In the genomic region with DNA sequence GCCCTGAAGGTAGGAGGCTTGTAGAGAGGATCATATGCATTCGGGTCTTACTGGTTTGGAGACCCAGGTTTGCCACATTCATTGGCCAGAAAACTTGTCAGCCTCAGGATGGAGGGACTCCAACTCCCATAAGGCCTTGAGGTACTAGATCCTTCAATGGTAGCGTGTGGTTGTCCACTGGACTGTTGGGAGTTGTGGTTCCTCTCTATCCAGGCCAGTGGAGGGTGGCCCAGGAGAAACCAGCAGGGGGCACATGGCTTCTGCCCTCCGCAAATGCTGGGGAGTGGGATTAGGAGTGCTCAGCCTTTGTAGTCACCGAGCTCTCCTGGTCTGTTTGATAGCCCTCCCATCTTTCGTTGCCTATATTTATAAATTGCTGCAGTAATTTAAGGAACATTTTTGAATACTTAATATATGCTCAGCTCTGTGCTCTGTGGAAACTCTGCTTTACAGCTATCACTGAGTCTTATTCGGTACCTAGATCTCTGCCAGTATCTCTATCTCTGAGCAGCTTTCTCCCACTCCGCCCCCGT, we compare ENCODE assay signal across 8 mouse cellular contexts. TPM values are rescaled to one million over a fixed set of nuclear protein-coding genes. Genes with fewer than 3 reads are reported as not detected.
DNase-seq lines count a peak whose midpoint lies in the region; ATAC-seq lines count a peak whose summit lies in the region.

No protein-coding gene starts in this region.

- H3K4me2 ChIP-seq in intestine, embryonic 15.5 days (replicated peaks) = peak overlapping the region; percentile 74

- DNase-seq in layer of hippocampus, adult 11-12 months (ENCODE audit: low spot score) = peak; percentile 86
- DNase-seq in layer of hippocampus, adult 9-10 months (ENCODE audit: low spot score) = no peak
- DNase-seq in embryo, embryonic 11 days = peak; percentile 91
- peak; percentile 78 for DNase-seq in gastrocnemius, postnatal 25 days
- DNase-seq in left cerebral cortex, postnatal 36 days (ENCODE audit: low spot score in 2 of 2) = peak; percentile 70 to 72
- peak; percentile 89 for DNase-seq in mesoderm, embryonic 11.5 days (ENCODE audit: low read depth, low spot score)
- peak; percentile 64 for DNase-seq in right cerebral cortex, postnatal 25 days

- H3K27ac ChIP-seq in intestine, embryonic 15.5 days = peak overlapping the region; percentile 54

- no peaks in the 10 kb centered on the region for H3K9me3 ChIP-seq in intestine, embryonic 15.5 days

- H3K4me1 ChIP-seq in intestine, embryonic 15.5 days (replicated peaks) = peaks cover 32% of the 10 kb centered on the region

- WGBS in intestine, embryonic 15.5 days = 0% methylated on average over 8 of the region's 8 CpGs

- H3K36me3 ChIP-seq in intestine, embryonic 15.5 days = no peaks in the 10 kb centered on the region

- intact Hi-C loops in left cerebral cortex, postnatal 36 days (cut with DNase I) = no loop called here

- H3K4me3 ChIP-seq in intestine, embryonic 15.5 days (replicated peaks) = peak overlapping the region; percentile 49

- H3K27me3 ChIP-seq in intestine, embryonic 15.5 days (replicated peaks) = no peaks in the 10 kb centered on the region

- peak overlapping the region; percentile 12; the same call in 1 of the 2 replicates for H3K9ac ChIP-seq in intestine, embryonic 15.5 days

- peak; percentile 85 for ATAC-seq in intestine, embryonic 15.5 days

RNA-seq across cellular contexts. Expression of a gene that starts 4.1 kb away (rescaled TPM):
- total RNA-seq in gastrocnemius, postnatal 25 days (2021) = 1 to 10 TPM; 5.6 to 6.9 TPM
- polyA plus RNA-seq in intestine, embryonic 15.5 days (2015; fragmentation: Nextera tagmentation; extraction: Ambion mirVana) = 7.2 and 8.5 TPM in 2 replicates
- 100 to 1,000 TPM; 867 to 894 TPM for total RNA-seq in left cerebral cortex, postnatal 36 days (2021)

RNA-seq across cellular contexts. Expression of a gene that starts 5.6 kb away (rescaled TPM):
- 100 to 1,000 TPM; 342 to 380 TPM for total RNA-seq in gastrocnemius, postnatal 25 days (2021)
- 114 and 128 TPM in 2 replicates for polyA plus RNA-seq in intestine, embryonic 15.5 days (2015; fragmentation: Nextera tagmentation; extraction: Ambion mirVana)
- total RNA-seq in left cerebral cortex, postnatal 36 days (2021) = 10 to 100 TPM; 54.3 to 58.5 TPM

RNA-seq across cellular contexts. Expression of a gene that starts 20.4 kb away (rescaled TPM):
- total RNA-seq in gastrocnemius, postnatal 25 days (2021) = 1 to 10 TPM; 3.7 to 4.1 TPM
- 30.5 and 31.8 TPM in 2 replicates for polyA plus RNA-seq in intestine, embryonic 15.5 days (2015; fragmentation: Nextera tagmentation; extraction: Ambion mirVana)
- 10 to 100 TPM; 25.4 to 36.0 TPM for total RNA-seq in left cerebral cortex, postnatal 36 days (2021)

RNA-seq across cellular contexts. Expression of a gene that starts 25.2 kb away (rescaled TPM):
- 10 to 100 TPM; 15.0 to 16.1 TPM for total RNA-seq in gastrocnemius, postnatal 25 days (2021)
- 58.6 and 61.3 TPM in 2 replicates for polyA plus RNA-seq in intestine, embryonic 15.5 days (2015; fragmentation: Nextera tagmentation; extraction: Ambion mirVana)
- 10 to 100 TPM; 41.3 to 46.1 TPM for total RNA-seq in left cerebral cortex, postnatal 36 days (2021)

RNA-seq across cellular contexts. Expression of a gene that starts 29.9 kb away (rescaled TPM):
- 100 to 1,000 TPM; 148 to 170 TPM for total RNA-seq in gastrocnemius, postnatal 25 days (2021)
- polyA plus RNA-seq in intestine, embryonic 15.5 days (2015; fragmentation: Nextera tagmentation; extraction: Ambion mirVana) = 529 and 559 TPM in 2 replicates
- total RNA-seq in left cerebral cortex, postnatal 36 days (2021) = 100 to 1,000 TPM; 199 to 219 TPM

Comparison
In these comparisons a context has a peak if more than half of its experiments do, and no peak if none do; other contexts are left out.
1. RNA of a gene that starts 4.1 kb away (total RNA-seq): 867 to 894 TPM in left cerebral cortex, postnatal 36 days; 5.6 to 6.9 TPM in gastrocnemius, postnatal 25 days; every median in the first group is over 100 times any median in the second.
2. RNA of a gene that starts 5.6 kb away (total RNA-seq): 342 to 380 TPM in gastrocnemius, postnatal 25 days; 54.3 to 58.5 TPM in left cerebral cortex, postnatal 36 days; every median in the first group is over 4 times any median in the second.
3. RNA of a gene that starts 20.4 kb away (total RNA-seq): 25.4 to 36.0 TPM in left cerebral cortex, postnatal 36 days; 3.7 to 4.1 TPM in gastrocnemius, postnatal 25 days; every median in the first group is over 4 times any median in the second.